Mouse (Mus musculus) frontal cortex, postnatal 25 days (tissue): ENCODE data around the gene Cmas.

Experiments used
- DNase-seq, 2 experiments: peaks; one replicate each; pipeline ENCODE4 v3.0.0; 2022; ENCODE audit warnings: low spot score in 2 of 2

Gene Cmas

GRCm38 (mm10) chr6:142752331-142753246, 3.9 kb upstream of the Cmas start:
- no peak for DNase-seq

GRCm38 (mm10) chr6:142757334-142757965, 964 bp downstream of the Cmas start:
- no peak for DNase-seq

GRCm38 (mm10) chr6:142757976-142758375, 1.5 kb downstream of the Cmas start:
- no peak for DNase-seq

- no peak for DNase-seq
Measured at GRCm38 (mm10) chr6:142758562-142758961, 2.1 kb downstream of the Cmas start.

GRCm38 (mm10) chr6:142759633-142760032, 3.1 kb downstream of the Cmas start:
- DNase-seq: no peak

GRCm38 (mm10) chr6:142764933-142765332, 8.4 kb downstream of the Cmas start:
- DNase-seq: no peak

- DNase-seq: no peak
Measured at GRCm38 (mm10) chr6:142767305-142767704, 10.8 kb downstream of the Cmas start.

GRCm38 (mm10) chr6:142769896-142770295, 13.4 kb downstream of the Cmas start:
- DNase-seq: no peak

GRCm38 (mm10) chr6:142771643-142772042, 15.2 kb downstream of the Cmas start:
- DNase-seq: no peak

- DNase-seq: no peak
Measured at GRCm38 (mm10) chr6:142773566-142773965, 17.1 kb downstream of the Cmas start.

GRCm38 (mm10) chr6:142776935-142777334, 20.4 kb downstream of the Cmas start:
- no peak for DNase-seq

- peak; percentile 30 to 37 for DNase-seq
Measured at GRCm38 (mm10) chr6:142779045-142779811, 22.7 kb downstream of the Cmas start.

GRCm38 (mm10) chr6:142779812-142780573, 23.5 kb downstream of the Cmas start:
- DNase-seq: no peak

GRCm38 (mm10) chr6:142780574-142781033, 24.1 kb downstream of the Cmas start:
- no peak for DNase-seq

GRCm38 (mm10) chr6:142781286-142781685, 24.8 kb downstream of the Cmas start:
- no peak for DNase-seq

GRCm38 (mm10) chr6:142785343-142785742, 28.9 kb downstream of the Cmas start:
- DNase-seq: peak in 1 of 2 experiments; percentile 41

GRCm38 (mm10) chr6:142786106-142786505, 29.6 kb downstream of the Cmas start:
- no peak for DNase-seq

GRCm38 (mm10) chr6:142788042-142788987, 31.8 kb downstream of the Cmas start:
- DNase-seq: no peak

GRCm38 (mm10) chr6:142789736-142790135, 33.2 kb downstream of the Cmas start:
- no peak for DNase-seq
